20 mouse cellular contexts compared by ENCODE assay signal in genomic region chr11:95219111-95219510, GRCm38 (mm10). TPM values are rescaled to one million over a fixed set of nuclear protein-coding genes. Genes with fewer than 3 reads are reported as not detected.
"Had no signal": no experiment of that assay in that cellular context is flagged by ENCODE, and none has a peak within 500 bp of the region (broad histone marks: within the 10 kb centered on the region; RNA-seq: fewer than 3 reads in every experiment).

No protein-coding gene starts in this region.

- DNase-seq: kidney, postnatal 10 days; kidney, postnatal 4 days; liver; lung, adult 2 months; lung, postnatal 36 days; right cerebral cortex, postnatal 14 days; thymus, adult 2 months; thymus, postnatal 25 days had no signal

- H3K4me2 ChIP-seq: limb, embryonic 12.5 days; stomach, embryonic 15.5 days had no signal

- H3K9me3 ChIP-seq: limb, embryonic 12.5 days; stomach, embryonic 15.5 days had no signal

- ATAC-seq: lung, postnatal 0 days had no signal

- H3K27ac ChIP-seq: layer of hippocampus, adult 2 months; left cerebral cortex, adult 2 months; limb, embryonic 12.5 days; liver, embryonic 14.5 days; stomach, embryonic 15.5 days had no signal

- H3K4me3 ChIP-seq: layer of hippocampus, adult 2 months; left cerebral cortex, adult 2 months; limb, embryonic 12.5 days; stomach, embryonic 15.5 days had no signal

- H3K9ac ChIP-seq: limb, embryonic 12.5 days; liver, embryonic 14.5 days; stomach, embryonic 15.5 days had no signal

- H3K36me3 ChIP-seq: limb, embryonic 12.5 days; stomach, embryonic 15.5 days had no signal

RNA-seq across cellular contexts. Expression of gene Tac4, which starts 42.2 kb away (rescaled TPM):
- total RNA-seq: layer of hippocampus, adult 2 months; layer of hippocampus, postnatal 14 days; left cerebral cortex, adult 2 months; left cerebral cortex, postnatal 25 days; megakaryocyte progenitor cell, adult 5-6 weeks; midbrain, postnatal 0 days had no signal
- polyA plus RNA-seq: kidney, embryonic 14.5 days; limb, embryonic 12.5 days; midbrain, postnatal 0 days; testis, adult 2 months had no signal
